Mouse (Mus musculus) testis, adult 2 months (tissue): ENCODE data around the gene Arhgap15. TPM values are rescaled to one million over a fixed set of nuclear protein-coding genes. Genes with fewer than 3 reads are reported as not detected.

Source experiments
- H3K27ac ChIP-seq: fragments of 200-500 bp; 2 replicates; pipeline ENCODE4 v1.5.1; 2012; ENCODE audit warnings: low read depth, low read length; ENCODE audit not compliant: control insufficient read depth, insufficient read depth
- H3K27me3 ChIP-seq: fragments of 200-500 bp; 2 replicates; pipeline ENCODE4 v1.6.1; 2012; ENCODE audit warnings: mild to moderate bottlenecking, low read length, moderate library complexity; ENCODE audit not compliant: control insufficient read depth, insufficient read depth
- H3K36me3 ChIP-seq: fragments of 200-500 bp; 2 replicates; pipeline ENCODE4 v1.6.1; 2012; ENCODE audit warnings: mild to moderate bottlenecking, low read length; ENCODE audit not compliant: control insufficient read depth, insufficient read depth
- H3K4me1 ChIP-seq: fragments of 200-500 bp; 2 replicates; pipeline ENCODE4 v1.6.1; 2012; ENCODE audit warnings: low read length; ENCODE audit not compliant: control insufficient read depth, insufficient read depth
- H3K4me3 ChIP-seq: fragments of 200-500 bp; 2 replicates; pipeline ENCODE4 v1.5.1; 2012; ENCODE audit warnings: low read depth, mild to moderate bottlenecking, low read length, moderate library complexity, mixed read lengths; ENCODE audit not compliant: control insufficient read depth
- CTCF ChIP-seq: fragments of 200-500 bp; IDR thresholded peaks from 2 replicates; pipeline ENCODE4 v1.5.1; 2012; ENCODE audit warnings: low read depth, mild to moderate bottlenecking, inconsistent platforms, low read length, moderate library complexity; ENCODE audit not compliant: control insufficient read depth, insufficient read depth, insufficient replicate concordance
- POLR2A ChIP-seq: fragments of 200-500 bp; IDR thresholded peaks from 2 replicates; pipeline ENCODE4 v1.6.1; 2012; ENCODE audit warnings: low read depth, mild to moderate bottlenecking, inconsistent platforms, low read length, moderate library complexity; ENCODE audit not compliant: control insufficient read depth
- polyA plus RNA-seq: library from polyadenylated mRNA; depleted of rRNA; stranded (reverse); fragments of >200 nt; gene quantifications from 2 replicates; pipeline ENCODE4 v1.2.3, GENCODE M21; 2012

Gene Arhgap15
- polyA plus RNA-seq, 1 experiment = 0.43 TPM

DNA sequence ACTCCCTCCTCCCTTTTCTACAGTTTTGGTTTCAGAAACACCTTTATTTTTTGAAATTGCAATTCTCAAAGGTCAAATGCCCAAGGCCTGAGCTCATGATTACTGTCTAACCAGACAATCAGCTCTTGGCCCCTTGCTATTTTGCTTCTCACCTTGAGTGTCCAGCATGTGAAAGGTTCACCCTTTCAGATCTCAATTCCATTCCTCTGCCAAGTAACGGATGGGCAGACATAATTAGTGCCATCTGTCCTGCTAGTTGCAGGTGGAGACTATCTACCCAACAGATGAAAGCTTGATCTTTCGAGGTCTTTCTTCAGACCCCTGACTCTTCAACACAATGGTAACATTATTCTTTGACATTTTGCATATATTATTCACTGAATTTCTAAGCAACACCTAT lies 509.3 kb downstream of the Arhgap15 start:
- Histone ChIP-seq H3K27me3 (no peaks in the 10 kb centered on the region), H3K4me3 (no peak overlapping the region), H3K27ac (no peak overlapping the region), H3K36me3 (no peaks in the 10 kb centered on the region), H3K4me1 (no peaks in the 10 kb centered on the region)
- TF ChIP-seq CTCF (no peak), POLR2A (no peak)

- Histone ChIP-seq H3K27me3 (no peaks in the 10 kb centered on the region), H3K27ac (no peak overlapping the region), H3K36me3 (no peaks in the 10 kb centered on the region), H3K4me1 (no peaks in the 10 kb centered on the region), H3K4me3 (no peak overlapping the region)
- no peak for TF ChIP-seq POLR2A
- TF ChIP-seq CTCF = no peak
Measured at GRCm38 (mm10) chr2:44271455-44272346, 523.1 kb downstream of the Arhgap15 start.

DNA sequence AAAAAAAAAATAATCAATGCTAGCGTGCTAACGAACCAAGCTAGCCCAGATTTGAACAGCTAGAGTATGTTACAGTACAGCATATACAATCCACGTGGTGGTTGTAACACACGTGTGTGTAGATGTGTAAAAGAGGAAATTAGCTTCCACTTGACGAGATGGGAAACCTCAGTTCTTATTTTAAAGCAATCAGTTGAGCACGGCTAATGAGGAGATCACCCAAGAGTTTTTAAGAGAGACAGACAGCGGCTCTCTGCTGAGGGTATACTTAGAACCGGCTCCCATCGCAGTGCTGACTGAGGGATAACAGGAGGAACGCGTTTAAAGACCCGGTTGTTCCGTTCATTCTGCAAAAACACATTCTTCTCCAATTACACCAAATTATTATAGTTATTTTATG lies 524.0 kb downstream of the Arhgap15 start:
- no peaks in the 10 kb centered on the region for H3K4me1 ChIP-seq
- H3K27ac ChIP-seq = no peak overlapping the region
- H3K36me3 ChIP-seq = no peaks in the 10 kb centered on the region
- no peaks in the 10 kb centered on the region for H3K27me3 ChIP-seq
- no peak for TF ChIP-seq CTCF
- no peak for TF ChIP-seq POLR2A
- H3K4me3 ChIP-seq = no peak overlapping the region

DNA sequence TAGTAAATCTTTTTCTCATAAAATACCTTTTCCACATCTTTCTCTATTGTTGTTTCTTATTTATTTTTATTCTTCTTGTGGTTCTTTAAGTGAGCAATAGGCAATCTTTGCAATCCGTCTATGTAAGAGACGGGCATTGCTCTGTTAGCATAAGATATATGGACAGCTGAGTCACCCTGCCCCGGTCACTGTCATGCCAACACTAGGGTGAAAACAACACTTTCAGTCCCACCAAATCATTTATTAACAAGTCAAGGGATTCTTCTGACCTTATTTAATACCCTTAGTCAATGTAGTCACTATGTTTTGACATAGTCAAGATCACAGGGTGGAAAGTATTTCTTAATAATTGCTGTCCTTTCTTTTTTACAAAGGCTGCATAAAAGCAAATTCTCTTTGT lies 525.8 kb downstream of the Arhgap15 start:
- Histone ChIP-seq H3K4me1 (no peaks in the 10 kb centered on the region), H3K27me3 (no peaks in the 10 kb centered on the region), H3K4me3 (no peak overlapping the region), H3K27ac (no peak overlapping the region), H3K36me3 (no peaks in the 10 kb centered on the region)
- TF ChIP-seq POLR2A (no peak), CTCF (no peak)

GRCm38 (mm10) chr2:44286181-44286719 lies 537.6 kb downstream of the Arhgap15 start:
- no peak for TF ChIP-seq CTCF
- TF ChIP-seq POLR2A = no peak
- Histone ChIP-seq H3K27ac (no peak overlapping the region), H3K4me3 (no peak overlapping the region), H3K36me3 (no peaks in the 10 kb centered on the region), H3K27me3 (no peaks in the 10 kb centered on the region), H3K4me1 (no peaks in the 10 kb centered on the region)

DNA sequence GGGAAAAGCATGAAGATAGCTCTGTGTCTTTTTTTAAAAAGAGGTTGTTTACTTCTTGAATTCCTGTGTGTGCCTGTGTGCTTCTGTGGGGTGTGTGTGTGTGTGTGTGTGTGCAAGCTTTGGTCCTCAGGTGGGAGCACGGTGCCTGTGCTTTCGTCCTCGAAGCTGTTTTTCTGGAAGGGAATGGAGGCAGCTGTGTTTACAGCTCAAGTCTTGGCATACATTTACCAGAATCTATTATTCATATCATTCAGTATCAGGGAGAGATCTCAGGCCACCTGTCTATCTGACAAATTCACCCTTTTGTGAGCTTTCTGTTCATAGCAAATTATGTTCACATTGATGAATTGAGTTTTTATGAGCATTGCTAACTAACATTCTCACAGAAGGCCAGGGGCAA lies 550.5 kb downstream of the Arhgap15 start:
- no peaks in the 10 kb centered on the region for H3K36me3 ChIP-seq
- H3K4me1 ChIP-seq = no peaks in the 10 kb centered on the region
- no peak for TF ChIP-seq CTCF
- TF ChIP-seq POLR2A = no peak
- H3K27ac ChIP-seq = no peak overlapping the region
- H3K4me3 ChIP-seq = no peak overlapping the region
- no peaks in the 10 kb centered on the region for H3K27me3 ChIP-seq

GRCm38 (mm10) chr2:44299909-44300308 lies 551.3 kb downstream of the Arhgap15 start:
- no peak overlapping the region for H3K27ac ChIP-seq
- no peak overlapping the region for H3K4me3 ChIP-seq
- H3K4me1 ChIP-seq = no peaks in the 10 kb centered on the region
- H3K27me3 ChIP-seq = no peaks in the 10 kb centered on the region
- TF ChIP-seq CTCF (no peak), POLR2A (no peak)
- no peaks in the 10 kb centered on the region for H3K36me3 ChIP-seq

DNA sequence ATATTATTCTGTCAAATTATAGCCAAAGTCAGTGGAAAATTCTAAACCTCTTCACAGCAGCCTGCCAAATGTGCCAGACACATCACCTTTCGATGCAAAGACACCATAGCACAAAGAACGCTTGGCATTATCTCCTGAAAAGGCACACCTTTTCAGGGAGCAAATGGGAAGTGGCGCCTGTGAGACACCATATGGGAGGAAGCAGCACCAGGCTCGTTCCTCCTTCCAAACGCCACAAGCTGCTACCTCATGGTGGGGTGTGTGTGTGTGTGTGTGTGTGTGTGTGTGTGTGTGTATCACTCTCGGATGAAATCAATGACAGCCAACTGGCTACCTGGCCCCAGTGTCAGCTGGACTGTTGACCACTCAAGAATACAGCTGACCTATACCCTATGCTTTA lies 551.8 kb downstream of the Arhgap15 start:
- Histone ChIP-seq H3K36me3 (no peaks in the 10 kb centered on the region), H3K4me1 (no peaks in the 10 kb centered on the region), H3K4me3 (no peak overlapping the region), H3K27ac (no peak overlapping the region), H3K27me3 (no peaks in the 10 kb centered on the region)
- TF ChIP-seq CTCF (no peak), POLR2A (no peak)
